Mouse (Mus musculus): ENCODE measurements around the gene Akr1c14.
"Not testable (repeated sequence)": the region's sequence is repeated elsewhere in the genome, so short reads cannot be mapped to it uniquely, and the experiment has no call there.

Gene Akr1c14

DNA sequence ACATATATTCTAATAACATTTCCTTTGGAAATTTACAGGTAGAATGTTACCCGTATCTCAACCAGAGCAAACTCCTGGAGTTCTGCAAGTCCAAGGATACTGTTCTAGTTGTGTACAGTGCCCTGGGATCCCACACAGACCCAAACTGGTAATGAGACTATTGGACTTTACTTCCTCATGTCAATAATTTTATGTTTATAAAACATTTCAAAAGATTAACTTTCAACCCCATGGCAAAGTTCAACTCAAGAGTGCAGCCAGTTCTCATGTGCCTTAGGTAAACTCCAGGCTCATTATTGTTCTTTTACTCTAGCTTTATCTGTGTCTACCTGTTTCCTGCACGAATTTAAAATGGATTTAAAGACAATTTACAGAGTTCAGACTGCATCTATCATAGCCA, at the start of gene Akr1c14:
Gene Akr1c14, plus strand, starts transcription at position 293 of the 400 bp plus-strand sequence.
- no peak for DNase-seq (ENCODE audit: low read depth, low spot score)

DNA sequence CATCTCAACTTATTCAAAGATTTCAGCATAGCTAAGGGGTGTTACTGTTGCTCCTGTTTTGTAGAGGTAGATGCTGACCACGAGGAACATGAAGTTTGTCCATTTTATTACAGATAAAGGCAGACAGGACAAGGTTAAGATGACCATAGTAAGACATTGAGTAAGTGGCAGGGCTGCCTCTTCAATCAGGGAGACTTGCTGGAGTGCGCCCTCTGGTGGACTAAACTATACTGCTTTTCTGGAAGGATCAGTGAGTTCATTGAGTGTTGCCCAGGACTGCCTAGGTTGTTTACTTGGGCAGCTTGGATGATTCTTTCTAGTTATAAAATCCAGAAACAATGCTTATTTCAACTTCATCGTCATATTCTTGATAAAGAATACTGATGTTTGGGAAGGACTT, 47.1 kb upstream of the Akr1c14 start:
- peak; percentile 74 for DNase-seq (ENCODE audit: low read depth, low spot score)

DNA sequence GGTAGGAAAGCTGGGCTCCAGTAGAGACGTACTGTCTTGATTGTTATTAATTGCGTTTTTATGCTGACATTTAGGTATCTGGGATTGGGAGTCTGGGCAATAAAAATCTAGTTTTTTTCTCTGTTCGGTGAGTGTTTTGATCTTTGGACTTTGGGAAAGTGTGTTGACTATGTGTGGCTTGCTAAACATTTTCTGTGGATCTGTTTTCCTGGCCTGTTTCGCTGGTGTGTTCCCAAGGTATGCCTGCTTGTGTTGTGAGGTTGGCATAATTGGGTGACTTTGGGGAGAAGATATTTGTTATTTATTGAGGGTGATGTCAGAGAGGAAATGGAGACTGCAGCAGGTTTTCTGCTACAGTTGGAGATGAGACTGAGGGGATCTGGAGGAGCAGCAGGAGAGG, 38.0 kb upstream of the Akr1c14 start:
- no peak for DNase-seq (ENCODE audit: low read depth, low spot score)

DNA sequence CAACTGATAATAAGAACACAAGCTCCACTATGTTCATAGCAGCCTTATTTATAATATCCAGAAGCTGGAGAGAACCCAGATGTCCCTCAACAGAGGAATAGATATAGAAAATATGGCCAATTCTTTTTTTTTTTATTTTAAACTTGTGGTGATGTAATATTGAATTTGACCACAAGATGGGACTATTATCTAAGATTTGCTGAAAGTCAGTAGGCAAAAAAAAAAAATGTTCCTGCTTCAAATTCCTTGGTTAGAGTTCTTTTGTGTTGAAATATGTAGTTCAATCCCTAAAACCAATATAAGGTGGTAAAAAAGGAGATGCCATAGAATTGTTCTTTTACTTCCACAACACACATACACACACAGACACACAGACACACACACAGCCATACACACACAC, 35.0 kb upstream of the Akr1c14 start:
- peak; percentile 11 for DNase-seq (ENCODE audit: low read depth, low spot score)

DNA sequence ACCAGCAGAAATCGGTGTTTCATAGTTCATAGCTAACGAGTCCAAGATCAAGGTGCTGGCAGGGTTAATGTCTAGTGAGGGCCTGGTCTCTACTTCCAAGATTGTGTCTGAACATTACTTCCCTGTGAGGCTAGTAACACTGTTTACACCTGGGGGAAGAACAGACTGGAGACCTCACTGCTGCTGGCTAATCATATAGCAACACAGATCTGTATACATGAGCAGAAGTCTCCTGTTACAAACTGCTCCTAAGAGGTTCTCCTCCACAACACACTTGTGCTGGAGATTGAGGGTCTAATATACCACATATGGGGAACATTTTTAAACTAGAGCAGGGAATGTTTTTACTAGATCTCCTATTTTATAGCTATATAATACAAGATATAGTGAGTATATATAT, 18.9 kb upstream of the Akr1c14 start:
- DNase-seq (ENCODE audit: low read depth, low spot score), result no peak

DNA sequence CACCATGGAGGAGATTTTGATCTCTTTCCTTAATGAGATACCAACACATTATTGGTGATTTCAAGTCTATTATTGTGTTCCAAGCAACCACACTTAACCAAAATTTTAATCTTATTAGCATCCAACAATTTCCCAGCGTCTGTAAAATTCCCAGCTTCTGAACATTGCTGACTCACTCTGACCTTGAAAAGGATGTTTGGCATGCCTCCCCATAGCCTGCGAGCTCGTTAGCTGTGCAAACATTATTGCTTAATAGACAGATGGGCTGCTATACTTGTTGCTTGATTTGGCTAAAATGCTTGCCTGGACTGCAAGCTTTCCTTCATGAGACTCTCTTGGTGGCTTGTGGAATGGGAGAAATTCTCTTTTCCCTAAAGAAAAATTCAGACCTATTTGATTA, 16.3 kb upstream of the Akr1c14 start:
- no peak for DNase-seq (ENCODE audit: low read depth, low spot score)

DNA sequence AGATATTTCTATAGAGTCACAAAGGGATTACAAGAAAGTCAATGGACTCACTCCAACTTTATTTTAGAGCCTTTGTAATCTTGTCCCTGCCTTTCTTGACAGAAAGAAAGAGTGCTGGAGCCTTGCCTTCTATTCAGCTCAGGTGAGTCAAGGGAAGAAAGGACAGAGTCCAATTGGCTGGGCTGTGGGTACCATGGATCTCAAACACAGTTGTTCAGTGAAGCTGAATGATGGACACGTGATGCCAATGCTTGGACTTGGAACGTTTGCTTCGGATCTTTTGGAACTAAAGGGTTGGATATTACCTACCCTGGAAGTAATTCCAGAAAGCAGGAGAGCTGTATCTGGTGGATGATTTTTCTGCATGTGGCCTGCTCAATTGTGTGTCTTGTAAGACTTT, 13.8 kb upstream of the Akr1c14 start:
- DNase-seq (ENCODE audit: low read depth, low spot score), result no peak

DNA sequence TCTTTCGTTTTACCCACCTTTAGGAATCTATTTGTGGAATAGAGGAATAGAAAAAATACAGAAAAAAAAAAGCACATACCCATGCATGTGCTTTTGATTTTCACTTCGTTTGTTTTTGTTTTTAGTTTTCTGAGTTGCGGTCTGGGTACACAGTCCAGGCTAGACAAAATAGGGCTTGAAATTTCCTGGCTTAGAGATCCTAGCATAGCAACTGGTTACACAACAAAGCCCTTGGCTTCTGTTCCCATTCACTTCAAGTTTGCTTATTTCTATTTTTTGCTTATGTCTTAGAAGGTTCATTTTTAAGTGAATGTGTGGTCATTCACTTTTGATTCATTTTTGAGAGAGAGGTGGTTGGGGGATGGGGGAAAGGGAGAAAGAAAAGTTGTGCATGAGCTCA, 2.7 kb upstream of the Akr1c14 start:
- DNase-seq (ENCODE audit: low read depth, low spot score), result no peak

DNA sequence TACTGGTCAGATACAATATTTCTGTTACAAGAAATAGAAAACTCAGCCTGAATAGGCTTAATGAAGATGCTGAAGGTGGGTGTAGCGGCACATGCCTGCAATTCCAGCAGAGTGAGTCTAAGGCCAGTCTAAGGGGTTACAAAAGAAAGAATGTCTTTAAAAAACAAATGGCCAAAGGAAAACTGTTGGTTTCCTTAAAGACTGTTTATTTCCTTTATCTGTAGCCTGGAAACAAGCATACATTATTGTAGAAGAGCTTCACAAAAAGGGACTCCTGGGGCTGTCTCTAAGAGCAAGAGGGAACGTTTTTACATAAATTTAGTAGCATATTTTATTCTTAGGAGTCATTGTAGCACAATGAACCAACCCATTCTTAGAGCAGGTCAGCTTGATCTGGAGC, 2.0 kb upstream of the Akr1c14 start:
- no peak for DNase-seq (ENCODE audit: low read depth, low spot score)

DNA sequence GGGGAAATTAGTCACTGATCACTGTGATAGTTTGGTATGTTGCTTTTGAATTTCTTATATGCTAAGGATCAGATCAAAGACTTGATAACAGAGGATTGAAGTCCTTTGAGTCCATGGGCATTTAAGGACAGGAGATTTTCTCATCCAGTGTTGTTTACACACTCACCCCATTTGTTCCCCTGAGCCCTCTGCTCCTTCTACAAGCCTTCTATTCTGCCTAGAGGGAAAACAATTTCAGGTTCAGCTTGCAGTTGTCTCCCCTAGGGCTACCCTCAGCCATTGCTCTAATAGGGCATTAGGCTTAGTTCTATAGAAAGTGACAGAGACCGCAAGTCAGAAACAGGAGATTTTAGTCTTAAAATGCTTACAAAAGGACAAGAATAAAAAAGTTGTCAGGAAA, 585 bp upstream of the Akr1c14 start:
- no peak for DNase-seq (ENCODE audit: low read depth, low spot score)

DNA sequence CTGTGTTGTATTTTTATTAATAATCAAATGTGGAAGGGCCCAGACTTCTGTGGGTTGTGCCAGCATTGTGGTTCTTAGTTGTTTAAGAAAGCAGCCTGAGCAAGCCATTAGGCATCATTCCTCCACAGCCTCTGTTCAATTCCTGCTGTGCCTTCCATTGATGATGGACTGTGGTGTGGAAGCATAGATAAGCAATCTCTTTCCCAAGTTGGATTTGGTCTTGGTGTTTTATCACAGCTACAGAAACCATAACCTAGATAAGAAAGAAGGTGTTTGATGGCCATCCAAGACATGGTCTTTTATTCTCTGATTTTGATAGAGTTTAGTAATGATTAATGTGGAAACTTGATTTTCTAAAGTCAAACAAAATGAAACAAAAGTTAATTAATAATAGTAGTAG, 844 bp downstream of the Akr1c14 start:
- no peak for DNase-seq (ENCODE audit: low read depth, low spot score)

DNA sequence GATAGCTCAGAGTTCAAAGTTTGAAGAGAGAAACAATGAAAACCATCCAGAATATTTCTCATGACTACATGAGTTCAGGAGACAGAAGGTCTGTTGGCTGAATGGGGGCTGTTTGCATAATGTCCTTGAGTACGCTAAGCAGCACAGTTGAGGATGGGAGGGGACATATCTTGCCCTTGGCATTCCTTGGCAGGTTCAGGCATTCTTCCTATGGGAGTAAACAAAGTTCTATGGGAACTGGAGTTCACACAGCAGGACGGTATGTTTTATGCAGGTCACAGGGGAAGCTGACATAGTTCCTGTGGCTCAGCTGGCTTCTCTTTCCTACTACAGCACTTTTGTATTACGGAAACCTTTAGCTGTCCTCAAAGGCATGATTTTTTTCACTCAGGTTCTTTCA, 6.6 kb downstream of the Akr1c14 start:
- DNase-seq (ENCODE audit: low read depth, low spot score), result no peak

DNA sequence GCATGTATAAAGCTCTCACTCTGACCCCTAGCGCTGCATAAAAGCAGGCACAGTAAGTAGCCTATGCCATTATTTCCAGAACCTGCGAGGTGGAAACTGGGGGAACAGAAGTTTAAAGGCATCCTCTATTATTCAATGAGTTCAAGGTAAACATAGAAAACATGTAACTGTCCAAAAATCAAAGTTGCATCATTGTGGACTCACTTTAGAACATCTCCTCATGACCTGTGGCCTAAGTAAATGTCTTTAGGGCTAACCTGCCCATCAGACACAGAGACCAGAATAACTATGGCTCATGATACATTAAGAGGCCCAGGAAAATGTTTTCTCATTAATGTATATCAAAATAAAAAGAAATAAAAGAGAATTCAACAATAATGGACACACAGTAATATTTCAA, 7.4 kb downstream of the Akr1c14 start:
- DNase-seq (ENCODE audit: low read depth, low spot score), result no peak

DNA sequence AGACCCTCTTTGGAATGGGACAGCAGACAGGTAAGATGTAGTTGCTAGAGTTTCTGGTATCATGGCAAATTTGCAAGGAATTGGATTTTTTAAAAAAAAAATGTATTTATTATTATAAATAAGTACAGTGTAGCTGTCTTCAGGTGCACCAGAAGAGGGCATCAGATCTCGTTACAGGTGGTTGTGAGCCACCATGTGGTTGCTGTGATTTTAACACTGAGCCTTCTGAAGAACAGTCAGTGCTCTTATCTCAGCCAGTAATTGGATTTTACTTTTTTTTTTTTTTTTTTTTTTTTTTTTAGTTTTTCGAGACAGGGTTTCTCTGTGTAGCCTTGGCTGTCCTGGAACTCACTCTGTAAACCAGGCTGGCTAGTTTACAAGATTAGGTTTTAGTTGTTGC, 9.4 kb downstream of the Akr1c14 start:
- not testable (repeated sequence) for DNase-seq (ENCODE audit: low read depth, low spot score)

DNA sequence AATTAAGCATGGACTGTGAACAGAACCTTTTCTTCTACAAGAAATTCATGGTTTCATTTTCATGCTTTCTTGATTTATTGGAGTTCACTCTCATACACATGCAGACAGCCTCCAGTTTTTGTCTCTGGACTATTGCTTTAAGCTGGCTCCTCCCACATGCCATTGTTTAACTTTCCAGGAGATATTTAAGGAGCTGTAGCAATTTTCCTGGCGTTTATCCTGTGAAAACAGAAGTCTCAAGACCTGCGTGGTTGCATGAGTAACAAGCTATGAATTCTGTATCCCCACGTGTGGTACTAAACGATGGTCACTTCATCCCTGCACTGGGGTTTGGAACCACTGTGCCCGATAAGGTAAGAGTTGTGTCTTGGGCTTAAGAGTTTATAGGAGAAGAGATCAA, 10.6 kb downstream of the Akr1c14 start:
- DNase-seq (ENCODE audit: low read depth, low spot score), result no peak

DNA sequence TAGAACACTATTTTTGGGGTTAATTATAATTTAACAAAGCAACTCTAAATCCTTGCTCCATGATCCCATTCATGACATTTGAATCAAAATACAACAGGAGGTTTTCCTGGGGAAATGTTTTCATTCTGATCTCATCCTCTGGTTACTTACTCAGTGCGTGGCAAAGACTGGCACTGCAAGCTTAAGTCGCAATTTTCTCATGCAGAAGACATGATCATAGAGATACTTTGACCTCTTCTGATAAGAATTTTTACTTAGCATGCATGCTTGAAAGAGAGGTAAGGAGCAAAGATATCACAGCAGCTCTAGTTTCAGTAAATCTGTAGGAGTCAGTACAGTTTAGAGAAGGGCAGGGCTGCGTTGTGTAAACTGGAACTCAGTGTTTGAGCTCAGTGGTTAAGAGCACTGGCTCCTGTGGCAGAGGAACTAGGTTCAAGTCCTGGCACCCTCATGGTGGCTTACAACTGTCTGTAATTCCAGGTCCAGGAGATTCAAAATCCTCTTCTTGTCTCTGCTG, 11.5 kb downstream of the Akr1c14 start:
- no peak for DNase-seq (ENCODE audit: low read depth, low spot score)

DNA sequence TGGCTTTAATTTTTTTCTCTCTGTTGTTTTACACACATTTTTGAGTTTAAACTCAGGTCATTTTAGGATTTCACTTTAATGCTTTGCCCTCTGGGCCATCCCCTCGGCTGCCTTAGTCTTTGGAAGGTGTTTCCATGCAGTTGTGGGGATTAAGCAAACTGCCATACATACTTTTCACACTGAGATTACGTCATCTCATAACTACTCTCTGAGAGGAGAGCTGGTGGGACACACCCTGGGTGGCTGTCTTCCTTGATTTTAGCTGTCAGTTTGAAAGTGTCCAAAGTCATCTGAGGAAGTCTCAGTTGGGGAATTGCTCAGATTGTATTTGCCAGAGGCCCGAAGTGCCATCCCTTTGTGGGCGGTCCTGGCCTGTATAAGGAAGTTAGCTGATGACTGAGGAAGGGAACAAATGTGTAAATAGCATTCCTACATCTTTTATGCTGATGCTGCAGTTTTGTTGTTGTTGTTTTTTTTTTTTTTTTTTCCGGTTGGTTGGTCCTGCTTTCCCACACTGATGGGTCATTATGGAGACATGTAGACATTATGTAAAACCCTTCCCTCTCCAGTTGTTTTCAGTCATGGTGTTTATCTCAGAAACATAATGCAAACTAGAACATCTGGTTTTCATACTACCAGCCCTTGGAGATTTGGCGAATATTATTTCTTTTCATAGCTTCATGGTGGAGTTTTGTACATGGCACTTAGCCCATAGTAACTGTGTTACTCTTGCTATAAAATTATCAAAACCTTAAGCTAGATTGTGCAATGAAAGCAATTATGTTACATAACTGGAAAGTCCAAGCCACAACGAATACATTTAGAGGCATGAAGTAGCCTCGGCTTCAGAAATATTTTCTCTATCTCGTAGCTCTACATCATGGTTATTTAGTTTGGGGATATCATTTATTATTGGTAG, 28.0 kb downstream of the Akr1c14 start:
- no peak for DNase-seq (ENCODE audit: low read depth, low spot score)

DNA sequence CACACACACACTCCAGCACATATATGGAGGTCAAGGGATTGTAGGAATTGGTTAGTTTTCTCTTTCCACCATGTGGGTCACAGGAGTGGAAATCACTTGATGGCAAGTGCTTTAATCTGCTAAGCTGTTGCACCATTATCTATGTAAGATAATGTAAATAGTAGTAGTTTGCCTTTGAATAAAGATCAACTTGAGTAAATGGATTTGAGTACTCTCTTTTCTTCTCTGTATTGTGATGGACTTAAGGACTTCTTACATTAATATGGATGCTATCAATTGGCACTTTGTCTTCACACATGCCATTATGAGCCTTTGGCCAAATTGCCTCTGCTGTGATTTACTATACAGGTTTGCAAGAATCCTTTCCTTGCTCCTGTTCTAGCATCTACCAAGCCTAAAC, 31.1 kb downstream of the Akr1c14 start:
- DNase-seq (ENCODE audit: low read depth, low spot score), result no peak

DNA sequence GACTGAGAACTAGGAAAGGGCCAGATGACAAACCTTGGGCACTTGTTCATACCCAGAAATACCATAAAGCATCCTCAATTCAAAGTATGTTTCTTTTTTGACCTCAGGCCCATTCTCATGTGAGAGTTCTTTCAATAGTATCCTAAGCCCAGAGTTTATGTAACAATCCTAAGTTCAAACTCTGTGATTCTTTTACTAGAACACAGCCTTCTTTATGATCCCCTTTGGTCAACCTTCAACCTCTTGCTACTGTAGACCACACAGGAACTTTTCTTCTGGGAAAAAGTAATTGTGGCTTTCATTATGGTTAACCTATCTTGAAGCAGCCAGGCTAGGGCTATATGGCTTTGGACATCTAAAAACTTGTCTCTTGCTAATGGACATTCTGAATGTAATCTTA, 52.9 kb downstream of the Akr1c14 start:
- DNase-seq (ENCODE audit: low read depth, low spot score), result no peak

DNA sequence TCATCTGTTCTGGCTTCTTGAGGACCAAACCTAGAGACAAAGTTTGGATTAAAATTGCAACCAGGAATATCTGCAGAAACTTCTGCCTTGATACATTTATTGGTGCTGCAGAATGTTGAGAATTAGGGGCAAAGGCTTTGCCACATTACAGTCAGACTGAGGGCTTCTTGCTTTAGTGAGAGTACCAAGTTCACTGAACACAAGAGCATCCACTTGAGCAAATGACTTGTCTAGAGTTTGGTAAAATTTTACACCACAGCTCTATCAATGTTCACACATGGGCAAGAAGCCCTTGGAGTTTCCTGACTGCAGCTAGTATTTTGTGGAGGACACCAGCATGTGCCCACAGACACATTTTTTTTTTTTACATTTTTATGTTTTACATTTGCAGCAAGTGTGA, 53.9 kb downstream of the Akr1c14 start:
- DNase-seq (ENCODE audit: low read depth, low spot score), result no peak

DNA sequence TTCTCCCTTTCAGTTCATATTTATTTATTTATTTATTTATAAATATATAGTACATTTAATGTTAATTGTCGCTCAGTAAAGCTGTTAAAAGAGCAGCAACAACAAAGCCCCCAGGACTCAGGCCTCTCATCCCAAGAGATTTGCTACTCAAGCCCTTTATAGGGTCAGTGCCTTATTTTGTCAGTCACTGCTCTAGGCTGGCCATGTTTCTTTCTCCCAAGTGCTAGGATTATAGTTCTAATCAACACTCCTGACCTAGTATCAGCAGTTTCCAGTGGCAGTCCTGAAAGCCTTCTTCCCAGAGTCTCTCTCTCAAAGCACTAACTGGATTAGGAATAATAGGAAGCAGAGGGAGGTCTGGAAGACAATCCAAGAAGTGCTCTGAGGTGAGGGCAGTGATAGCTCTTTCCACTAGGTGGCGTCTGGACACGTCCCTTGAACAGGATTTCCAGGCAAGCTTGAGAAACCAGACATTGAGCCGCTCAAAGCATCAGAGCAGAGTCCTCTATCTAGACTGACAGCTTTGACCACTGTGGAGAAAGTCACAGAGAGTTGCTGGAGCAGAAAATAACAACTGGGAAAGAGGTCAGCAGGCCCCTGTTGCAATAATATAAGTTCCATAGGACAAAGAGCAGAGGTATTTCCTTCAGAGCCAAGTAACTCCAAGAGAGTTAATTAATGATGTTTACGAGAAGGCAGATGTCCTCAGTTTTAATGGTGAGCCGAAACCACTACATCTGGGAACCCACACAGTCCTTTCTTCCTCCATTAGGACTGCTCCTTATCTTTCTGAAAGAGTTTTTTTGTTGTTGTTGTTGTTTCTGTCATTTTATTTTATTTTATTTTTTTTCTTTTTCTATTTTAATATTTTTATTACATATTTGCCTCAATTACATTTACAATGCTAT, 61.7 kb downstream of the Akr1c14 start:
- peak; percentile 73 for DNase-seq (ENCODE audit: low read depth, low spot score)

DNA sequence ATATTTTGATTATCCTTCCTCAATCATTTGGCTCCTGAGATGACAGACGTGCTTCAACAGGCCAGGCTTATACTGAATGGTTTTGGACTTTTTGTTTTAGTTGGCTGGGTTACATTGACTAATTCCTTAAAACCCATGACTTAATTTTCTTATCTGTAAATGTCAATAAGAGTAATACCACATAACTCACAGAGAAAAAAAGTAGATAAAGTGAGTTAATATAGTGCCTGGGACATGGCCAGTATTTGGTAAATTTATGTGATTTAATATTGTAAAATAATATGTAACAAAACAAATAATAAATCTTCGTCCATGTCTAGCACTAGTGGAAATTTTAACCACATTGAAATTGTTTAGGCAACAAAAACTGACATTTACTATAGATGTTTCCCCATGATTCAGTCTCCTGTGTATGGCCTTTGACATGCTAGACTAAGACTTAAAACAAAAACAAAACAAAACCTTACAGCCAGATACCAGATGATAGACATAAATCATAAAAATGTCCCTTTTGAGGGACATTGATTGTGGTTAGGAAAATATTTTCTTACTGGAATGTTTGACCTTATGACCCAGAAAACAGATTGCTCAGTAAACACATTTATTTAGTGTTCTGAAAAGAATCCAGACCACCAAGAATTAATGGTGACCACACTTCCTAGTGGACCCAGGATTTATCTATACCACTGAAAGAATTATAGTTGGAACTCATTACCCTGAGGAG, 70.5 kb downstream of the Akr1c14 start:
- DNase-seq (ENCODE audit: low read depth, low spot score), result peak; percentile 19

Data from mesoderm, embryonic 11.5 days (tissue).